Mouse (Mus musculus) right cerebral cortex, postnatal 25 days (tissue): ENCODE data around the gene Gm4881.

ENCODE experiments used
- DNase-seq: peaks from one replicate; pipeline ENCODE4 v3.0.0; 2022

Gene Gm4881

DNA sequence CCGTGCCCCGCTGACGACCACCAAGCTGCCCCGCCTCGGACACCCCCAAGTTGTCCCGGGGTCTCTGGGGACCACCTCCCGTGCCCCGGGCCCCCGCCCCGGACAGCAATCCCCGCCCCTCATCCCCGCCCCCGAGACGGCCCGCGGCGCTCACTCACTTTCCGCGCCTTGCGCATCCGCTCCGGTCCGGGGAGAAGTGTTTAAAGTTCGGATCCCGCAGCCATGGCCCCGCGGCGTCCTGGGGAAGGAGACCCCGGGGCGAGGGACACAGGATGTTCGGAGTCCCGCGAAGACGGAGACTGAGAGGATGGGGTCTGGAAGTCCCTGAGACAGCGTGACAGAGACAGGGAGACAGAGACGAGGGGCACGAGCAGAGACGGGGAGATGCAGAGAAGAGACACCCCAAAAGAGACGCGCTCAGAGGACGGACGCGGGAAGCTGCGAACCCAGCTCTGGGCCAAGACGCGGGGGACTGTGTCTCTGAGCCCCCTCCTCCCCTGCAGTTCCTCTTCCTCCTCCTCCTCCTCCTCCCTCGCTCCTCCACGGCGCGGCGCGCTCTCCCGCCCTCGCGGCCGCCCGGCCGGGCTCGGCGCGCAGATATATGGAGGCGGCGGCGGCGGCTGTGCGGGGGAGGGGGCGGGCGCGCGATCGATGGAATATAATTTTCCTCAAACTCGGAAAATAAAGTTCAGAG is at the start of gene Gm4881:
TSS of gene Gm4881 (minus strand) at position 238 of the 694 bp plus-strand sequence.
- DNase-seq: no peak

DNA sequence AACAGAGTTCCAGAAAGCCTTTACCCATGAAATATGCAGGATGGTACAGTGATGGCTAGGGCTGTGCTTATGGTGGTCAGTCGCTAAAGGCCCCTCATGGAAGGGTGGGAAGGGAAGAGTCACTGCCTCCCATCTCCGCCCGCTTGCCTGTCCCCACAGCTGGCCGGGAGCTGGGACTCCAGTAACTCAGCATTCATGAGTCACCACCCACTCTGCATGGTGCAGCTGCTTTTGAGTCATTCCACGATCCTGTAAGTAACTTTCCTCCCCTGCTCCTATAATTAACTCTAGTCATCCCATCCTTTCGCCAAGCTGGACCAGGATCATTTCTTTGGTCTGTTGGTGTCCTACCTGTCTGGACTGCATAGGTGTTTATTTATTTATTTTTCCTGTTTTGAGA is 48.8 kb upstream of the Gm4881 start:
- no peak for DNase-seq

DNA sequence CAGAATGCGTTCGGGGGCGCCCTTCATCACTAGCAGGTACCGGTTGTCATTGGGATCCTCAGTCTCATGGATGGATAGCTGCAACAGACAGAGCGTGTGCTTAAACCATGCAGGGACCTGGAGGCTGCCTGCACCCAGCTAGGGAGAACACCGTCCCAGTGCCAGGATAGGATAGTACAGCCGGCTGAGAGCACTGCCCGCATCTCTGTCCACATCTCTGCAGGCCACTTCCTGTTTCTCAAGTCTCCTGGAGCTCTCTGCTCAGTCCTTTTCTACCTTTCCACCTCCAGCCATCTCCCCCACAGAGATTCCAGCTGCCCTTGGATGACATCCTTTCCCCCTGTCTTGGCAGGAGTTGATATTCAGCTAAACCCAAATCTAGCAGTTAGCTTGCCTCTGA is 46.2 kb upstream of the Gm4881 start:
- no peak for DNase-seq

DNA sequence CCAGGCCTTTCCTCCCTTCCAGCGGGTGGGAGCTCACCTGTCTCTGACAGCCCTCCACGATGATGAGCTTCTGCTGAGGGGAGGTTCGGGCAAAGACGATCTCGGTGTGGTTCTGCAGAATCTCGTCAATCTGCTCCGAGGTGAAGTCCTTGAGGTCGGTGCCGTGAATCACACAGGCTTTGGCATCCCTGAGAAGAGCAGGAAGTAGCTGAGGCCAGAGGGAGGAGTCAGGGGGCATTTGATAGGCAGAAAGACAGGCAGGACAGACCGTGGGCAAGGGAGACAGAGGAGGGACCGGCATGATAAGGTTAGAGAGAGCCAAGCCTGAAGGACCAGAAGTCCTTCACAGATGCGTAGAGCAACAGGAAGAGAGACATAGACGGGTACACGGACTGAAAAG is 43.6 kb upstream of the Gm4881 start:
- no peak for DNase-seq

DNA sequence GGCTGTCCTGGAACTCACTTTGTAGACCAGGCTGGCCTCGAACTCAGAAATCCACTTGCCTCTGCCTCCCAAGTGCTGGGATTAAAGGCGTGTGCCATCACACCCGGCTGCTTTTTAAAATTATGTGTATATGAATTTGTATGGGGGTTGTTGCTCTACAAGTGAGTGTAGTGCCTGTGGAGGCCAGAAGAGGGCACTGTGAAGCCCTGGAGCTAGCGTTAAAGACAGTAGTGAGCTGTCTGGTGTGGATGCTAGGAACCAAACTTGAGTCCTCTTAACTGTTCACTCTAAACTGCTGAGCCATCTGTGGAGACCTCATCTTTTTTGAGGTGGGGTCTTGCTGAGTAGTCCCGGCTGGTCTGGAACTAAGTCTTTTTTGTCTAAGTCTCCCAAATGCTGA is 41.5 kb upstream of the Gm4881 start:
- DNase-seq: no peak

DNA sequence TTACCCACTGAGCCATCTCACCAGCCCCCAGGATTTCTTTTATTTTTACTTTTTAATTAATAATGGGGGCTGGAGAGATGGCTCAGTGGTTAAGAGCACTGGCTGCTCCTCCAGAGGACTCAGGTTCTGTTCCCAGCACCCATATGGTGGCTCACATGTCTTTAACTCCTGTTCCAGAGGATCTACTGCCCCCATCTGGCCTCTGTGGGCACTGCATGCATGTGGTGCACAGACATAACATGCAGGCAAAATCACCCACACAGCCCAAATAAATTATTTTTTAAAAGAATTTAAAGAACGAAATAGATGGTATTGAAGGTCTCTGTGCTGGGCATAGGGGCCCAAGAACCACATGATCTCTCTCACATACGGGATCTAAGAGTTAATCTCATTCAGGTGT is 40.0 kb upstream of the Gm4881 start:
- no peak for DNase-seq

DNA sequence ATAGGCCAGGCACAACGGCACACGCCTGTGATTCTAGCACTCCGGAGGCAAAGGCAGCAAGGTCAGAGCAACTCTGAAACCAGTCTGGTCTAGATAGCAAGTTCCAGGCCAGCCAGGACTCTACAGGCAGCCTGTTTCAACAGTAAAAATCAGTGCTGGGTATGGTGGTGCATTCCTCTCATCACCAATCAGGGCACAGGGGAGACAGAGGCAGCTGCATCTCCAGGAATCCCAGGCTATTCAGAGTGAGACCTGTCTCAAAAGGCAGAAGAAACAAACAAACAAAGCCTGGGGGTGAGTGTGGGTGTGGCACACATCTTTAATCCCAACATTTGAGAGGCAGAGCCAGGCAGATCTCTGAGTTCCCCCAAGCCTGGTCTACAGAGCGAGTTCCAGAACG is 39.1 kb upstream of the Gm4881 start:
- DNase-seq: no peak

DNA sequence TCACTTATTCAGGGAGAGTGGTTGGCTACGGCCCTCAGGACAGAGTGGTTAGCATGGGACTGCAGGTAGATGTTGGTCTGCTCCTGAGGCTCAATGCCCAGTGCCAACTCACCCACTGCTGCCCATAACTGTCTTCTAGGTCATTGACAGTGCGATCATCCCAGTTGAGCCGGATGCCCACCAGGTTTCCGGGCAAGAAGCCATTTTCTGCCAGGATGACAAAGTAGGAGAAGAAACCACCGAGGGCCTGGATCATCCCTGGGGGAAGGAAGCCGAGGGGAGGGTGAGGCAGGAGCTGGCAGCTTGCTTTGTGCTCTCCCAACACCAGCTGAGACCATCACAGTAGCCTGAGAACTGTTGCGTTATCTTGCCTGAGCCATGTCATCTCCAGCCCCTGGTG is 36.1 kb upstream of the Gm4881 start:
- no peak for DNase-seq

DNA sequence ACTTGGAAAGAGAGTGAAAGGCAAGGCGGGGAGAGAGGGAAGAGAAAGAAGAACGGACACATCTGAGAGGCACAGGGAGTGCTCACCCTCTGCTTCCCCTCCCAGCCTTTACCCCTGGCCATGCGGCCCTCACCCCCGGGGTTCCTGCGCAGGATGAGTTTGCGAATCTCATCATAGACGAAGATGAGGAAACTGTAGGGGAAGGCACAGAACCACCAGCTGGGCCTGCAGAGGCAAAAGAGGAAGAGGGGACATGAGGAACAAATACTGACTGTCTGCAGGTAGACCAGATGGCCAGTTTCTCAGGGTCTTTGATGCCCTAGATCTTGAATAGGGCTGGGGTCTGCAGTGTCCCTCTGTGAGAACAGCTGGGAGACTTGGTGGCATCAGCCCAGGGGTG is 34.5 kb upstream of the Gm4881 start:
- DNase-seq: no peak

DNA sequence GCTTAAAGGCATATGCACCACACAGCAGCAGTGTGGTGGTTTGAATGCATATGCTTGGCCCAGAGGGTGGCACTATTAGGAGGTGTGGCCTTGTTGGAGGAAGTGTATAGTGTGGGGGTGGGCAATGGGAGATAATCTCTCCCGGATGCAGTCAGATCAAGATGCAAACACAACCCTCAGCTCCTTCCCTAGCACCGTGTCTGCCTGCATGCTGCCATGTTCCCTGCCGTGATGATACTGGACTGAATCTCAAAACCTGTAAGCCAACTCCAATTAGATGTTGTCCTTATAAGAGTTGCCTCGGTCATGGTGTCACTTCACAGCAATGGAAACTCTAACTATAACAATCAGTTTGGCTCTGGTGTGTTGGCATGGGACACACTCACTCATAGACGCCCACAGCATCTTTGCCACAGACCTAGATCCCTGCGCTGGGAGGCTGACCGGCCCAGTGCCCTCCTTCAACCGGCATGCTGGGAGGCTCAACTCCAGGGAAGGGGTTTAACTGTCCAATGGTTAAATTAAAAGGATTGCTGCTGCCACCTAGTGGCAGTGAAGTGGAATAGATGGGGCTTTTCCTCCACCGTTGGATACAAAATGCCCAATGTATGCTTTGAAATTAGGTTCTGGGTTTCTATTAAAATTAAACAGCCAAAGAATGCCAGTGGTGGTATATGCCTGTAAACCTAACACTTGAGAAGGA is 30.8 kb upstream of the Gm4881 start:
- DNase-seq: no peak

DNA sequence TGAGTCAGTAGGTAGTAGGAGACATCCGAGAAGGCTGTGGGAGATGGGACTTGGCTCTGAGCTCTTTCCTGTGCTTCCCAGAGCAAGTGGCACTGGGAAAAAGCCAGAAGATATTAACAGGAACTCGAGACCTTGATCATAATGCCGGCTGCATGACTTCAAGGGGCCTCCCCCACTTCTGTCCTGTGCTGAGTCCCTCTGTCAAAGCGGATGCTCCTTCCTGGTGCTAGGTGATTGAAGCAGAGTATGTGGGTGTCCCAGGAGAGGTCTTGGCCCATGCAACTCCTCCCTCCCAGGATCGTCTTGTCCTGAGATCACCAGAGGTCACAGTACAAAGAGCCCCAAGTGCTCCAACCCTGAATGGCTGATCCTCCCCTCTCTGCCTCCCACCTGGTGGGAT is 29.6 kb upstream of the Gm4881 start:
- no peak for DNase-seq

DNA sequence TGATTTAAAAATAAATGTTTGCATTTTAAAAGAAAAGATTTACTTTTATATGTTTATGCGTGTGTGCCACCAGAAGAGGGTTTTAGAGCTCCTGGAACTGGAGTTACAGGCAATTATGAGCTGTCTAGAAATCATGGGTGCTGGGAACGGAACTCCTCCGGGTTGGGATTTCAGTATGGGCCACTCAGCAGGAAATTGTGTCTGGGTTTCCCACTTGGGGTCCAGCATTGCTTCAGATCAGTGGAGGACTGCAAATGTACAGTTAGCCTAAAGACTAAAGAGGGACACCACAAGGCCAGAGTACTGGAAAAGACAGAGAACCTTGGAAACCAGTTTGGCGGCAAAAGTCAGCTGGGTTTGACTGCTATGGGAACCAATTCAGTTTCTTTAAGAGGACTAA is 28.9 kb upstream of the Gm4881 start:
- DNase-seq: no peak

DNA sequence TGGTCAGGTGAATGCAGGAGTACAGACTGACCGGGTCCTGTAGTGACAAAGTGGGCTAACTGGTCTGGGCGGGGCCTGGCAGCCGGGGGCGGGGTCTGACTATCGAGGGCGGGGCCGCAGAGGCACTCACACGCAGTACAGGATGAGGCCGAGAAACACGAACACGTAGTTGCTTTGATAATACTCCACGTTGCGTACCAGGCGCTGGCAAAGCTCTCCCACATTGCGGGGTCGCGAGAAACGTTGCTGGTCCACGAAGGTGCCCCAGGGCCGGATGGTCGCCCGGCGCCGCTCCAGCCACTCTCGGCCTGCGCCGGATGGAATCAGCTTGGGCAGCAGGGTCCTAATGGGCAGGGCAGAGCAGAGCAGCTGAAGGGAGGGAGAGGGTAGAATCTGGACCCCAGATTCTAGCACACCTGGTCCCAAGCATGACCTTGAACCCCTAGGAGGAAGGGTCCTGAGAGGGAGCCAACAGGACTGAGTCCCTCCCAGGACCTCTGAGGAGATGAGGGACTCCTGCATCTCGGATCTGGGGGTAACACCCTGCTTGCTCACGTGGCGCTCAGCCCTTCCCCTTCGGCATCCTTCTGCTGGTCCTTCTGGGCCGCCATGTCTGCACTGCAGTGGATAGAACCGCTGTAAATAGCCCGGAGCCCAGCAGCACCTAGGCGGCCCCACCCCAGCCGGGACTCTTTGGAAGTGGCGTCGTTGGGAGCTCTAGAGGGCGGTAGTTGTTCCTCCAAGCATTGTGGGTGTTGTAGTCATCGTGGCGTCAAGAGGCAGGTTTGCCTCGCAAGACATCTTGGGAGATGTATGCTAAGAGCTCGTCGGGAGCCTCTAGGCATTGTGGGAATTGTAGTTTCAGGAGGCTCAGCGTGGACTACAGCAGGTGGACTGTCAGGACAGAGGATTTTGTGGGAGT is 27.9 kb upstream of the Gm4881 start, which contains the start of gene Rabac1:
TSS of gene Rabac1 (minus strand) at position 783 of the 922 bp plus-strand sequence.
- peak; percentile 92 for DNase-seq

DNA sequence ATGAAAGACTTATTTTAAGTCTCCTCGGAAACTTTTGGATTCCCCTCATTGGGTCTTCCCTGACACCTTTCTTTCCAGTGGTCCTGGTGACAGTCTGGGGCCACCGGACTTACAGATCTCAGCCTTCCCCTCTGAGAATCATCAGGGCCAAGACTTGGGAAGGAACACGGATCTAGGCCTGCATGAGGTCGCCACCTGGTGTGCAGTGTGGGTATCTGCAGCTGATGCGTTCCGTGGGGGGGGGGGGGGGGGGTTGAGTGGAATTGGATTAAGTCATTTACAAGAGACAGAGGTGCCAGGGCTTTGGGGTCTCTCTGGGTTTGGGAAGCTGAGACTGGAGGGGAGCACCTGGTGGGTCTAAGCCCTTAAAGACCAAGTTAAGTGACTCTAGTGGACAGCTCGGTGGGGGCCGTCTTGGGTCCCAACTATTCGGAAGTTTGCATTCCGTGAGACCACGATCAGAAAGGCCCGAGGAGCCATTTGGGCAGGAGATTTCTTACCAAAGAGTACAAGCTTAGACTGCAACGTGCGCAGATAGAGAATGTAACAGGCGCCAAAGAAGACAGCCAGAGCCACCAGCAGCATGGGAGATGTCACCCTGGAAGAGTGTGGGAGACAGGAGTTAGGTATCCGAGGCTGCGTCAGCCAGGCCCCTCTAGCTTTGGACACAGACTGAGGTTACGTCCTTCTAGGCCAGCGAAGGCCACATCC is 27.1 kb upstream of the Gm4881 start:
- no peak for DNase-seq

DNA sequence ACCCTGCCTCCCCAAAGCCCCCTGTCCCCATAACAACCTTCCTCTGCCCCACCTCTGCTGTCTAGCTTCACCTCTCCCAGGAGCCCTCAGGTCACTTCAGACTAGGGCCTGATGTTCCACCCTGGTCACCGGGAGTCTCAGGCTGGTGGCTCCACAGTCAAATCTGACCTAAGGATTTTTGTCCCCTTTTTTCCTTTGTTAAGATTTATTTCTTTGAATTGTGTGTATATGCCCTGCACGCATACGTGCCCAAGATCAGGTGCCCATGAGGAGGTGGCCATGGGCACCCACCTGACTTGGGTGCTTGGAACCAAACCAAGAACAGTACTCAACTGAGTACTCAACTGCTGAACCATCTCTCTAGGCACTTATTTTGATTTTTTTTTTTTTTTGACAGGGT is 26.0 kb upstream of the Gm4881 start:
- no peak for DNase-seq

DNA sequence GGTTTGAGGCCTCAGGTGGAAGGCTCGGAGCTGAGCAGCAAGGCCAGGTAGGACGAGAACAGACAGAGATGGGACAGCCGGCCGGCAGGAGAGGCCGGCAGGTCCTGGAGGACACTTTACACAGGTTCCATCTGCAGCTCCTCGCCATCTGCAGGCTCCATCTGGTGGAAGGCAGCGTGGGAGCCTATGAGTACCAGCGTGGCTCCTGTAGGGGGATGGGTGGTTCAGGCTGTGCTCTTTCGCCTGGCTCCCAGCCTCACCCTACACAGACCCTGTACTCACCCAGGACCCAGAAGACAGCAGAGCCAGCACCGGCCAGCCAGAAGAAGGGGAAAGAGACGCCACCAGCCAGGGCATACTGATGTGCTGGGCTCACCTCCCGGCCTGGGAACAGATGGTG is 25.5 kb upstream of the Gm4881 start:
- peak; percentile 51 for DNase-seq

DNA sequence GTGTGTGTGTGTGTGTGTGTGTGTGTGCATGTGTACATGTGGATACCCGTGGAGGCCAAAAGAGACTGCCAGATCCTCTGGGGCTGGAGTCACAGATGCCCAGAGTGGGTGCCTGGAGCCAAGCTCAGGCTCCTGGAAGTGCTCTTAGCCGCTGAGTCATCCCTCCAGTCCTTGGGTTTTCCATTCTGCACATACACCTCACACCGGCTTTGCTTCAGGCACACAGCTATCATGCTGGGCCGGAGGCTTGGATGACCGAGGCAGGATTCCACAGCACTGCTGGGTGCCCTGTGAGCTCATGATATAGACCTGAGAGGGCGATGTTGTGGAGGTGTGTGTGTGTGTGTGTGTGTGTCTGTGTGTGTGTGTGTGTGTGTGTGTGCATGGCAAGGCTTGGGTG is 24.2 kb upstream of the Gm4881 start:
- DNase-seq: no peak

DNA sequence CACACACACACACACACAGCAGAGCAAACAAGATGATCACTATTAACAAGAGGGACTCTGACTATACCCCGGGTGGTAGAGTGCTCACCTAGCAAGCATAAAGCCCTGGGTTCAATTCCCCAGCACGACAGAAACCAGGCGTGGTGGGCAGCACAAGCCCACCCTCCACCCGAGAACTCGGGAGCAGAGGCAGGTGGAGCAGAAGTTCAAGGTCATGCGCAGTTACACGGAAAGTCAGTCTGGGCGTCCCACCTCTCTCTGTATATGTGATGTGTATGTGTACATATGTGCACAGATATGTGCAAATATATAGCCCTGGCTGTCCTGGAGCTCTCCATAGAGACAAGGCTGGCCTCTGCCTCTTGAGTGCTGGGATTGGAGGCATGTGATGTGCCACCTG is 23.7 kb upstream of the Gm4881 start:
- no peak for DNase-seq

DNA sequence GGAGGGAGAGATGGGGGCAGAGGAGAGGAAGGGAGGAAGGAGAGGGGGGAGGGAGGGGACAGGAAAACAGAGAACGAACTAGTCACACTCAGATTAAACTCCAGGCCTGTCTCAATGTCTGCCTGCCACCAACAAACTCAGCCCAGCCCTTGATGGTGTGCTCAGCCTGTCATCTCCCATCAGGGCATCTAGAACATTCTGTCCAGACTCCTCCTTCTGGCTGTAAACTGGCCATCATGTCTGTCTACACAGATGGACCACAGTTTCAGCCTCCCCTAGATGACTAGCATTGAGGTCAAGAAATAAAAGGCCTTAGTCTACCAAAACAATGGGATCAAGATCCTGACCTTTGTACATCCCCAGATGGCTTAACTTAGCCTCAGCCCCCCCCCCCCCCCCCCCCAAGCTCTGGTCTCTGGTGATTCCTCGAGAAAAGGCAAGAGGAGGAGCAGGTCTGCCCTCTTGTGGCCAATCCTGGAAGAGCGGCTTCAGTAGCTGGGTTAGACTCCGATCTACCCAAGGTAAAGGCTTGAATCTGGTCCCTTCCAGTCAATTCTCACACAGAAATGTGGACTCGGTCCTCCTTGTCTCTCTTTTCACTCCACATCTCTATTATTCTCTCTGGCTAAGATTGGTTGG is 20.7 kb upstream of the Gm4881 start:
- peak; percentile 69 for DNase-seq

DNA sequence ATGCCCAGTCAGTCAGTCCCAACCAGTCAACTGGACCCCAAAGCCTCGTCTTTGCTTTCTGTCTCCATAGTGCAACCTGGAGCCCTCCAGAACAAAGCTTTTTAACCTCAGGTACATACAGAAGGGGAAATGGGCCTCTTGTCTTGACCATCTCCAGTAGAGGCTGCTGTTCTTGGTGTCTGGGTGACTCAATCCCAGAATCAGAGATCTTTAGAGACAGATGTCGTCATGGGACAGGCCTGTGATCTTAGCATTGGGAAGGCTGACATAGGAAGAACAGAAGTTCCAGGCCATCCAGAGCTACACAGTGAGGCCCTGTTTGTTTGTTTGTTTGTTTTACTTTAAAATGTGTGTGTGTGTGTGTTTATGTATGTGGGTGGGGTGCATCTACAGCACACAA is 20.0 kb upstream of the Gm4881 start:
- no peak for DNase-seq

DNA sequence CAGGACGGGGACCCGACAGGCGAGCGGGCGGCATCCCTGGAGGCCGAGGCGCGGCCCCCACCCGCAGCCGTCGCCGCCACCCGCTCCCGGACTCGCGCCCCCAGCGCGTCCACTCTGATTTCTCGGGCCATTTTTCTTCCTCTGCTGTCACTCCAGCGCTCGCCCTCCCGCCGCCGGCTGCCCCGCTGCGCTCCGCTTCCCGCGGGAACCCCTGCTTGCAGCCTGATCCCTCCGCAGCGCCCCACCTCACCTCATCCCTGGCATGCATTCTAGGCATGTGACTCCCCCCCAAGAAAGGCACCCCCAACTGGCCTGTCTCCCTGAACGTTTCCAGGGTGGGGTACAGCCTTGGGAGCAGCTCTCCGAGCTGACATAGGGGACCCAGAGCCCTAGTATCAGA is 10.9 kb upstream of the Gm4881 start:
- no peak for DNase-seq

DNA sequence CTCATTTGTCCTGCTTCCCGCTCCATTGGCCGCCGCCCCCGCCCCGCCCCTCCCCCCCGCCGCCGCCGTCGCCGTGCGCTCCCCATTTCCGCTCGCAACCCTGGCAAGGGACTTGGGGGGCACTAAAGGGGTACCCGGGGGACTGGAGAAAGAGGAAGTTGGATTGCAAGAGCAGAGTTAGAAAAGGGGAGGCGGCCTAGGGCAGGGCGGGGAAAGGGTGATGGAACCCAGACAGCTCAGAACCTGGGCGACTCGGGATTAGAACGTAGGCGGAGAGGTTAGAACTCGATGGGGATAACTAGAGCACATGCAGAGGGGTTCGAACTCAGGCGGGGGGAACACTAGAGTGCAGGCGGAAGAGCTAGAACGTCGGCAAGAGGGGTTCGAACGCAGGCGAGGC is 10.2 kb upstream of the Gm4881 start:
- no peak for DNase-seq

DNA sequence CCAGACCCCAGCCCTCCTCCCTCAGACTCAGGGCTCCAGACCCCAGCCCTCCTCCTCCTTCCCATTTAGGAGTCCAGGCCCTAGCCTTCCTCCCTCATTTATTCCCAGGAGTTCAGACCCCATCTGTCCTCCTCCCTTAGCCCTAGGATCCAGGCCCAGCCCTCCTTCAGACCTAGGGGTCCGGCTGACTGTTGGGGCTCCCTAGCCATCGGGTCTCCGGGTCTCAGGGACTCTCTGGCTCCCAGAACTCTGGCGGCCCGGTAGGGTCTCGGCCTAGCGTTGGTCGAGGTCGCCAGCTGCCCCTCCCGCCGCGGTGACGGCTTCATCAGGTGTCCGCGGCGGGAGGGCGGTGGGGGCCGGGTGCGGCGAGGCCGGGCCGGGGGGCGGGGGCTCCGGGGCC is 9.7 kb upstream of the Gm4881 start:
- no peak for DNase-seq
